In genomic region chr10:126986541-126986961, GRCm38 (mm10) we compare ENCODE assay signal across 7 mouse cellular contexts. TPM values are rescaled to one million over a fixed set of nuclear protein-coding genes. Genes with fewer than 3 reads are reported as not detected.
A peak's percentile ranks its signal among the peaks of the same experiment; 100 is the strongest.
DNase-seq lines count a peak whose midpoint lies in the region; ATAC-seq and TF ChIP-seq lines count a peak whose summit lies in the region.

No protein-coding gene starts in this region.

- peaks cover 67% of the 10 kb centered on the region for H3K4me1 ChIP-seq in heart, adult 2 months (ENCODE audit: control insufficient read depth, insufficient read depth, low read length)
- peaks cover 81% of the 10 kb centered on the region for H3K4me1 ChIP-seq in limb, embryonic 14.5 days (ENCODE audit: control insufficient read depth, insufficient read depth, low read length)
- H3K4me1 ChIP-seq in midbrain, embryonic 12.5 days: peaks cover 75% of the 10 kb centered on the region

- 5% methylated on average over 4 of the region's 4 CpGs for WGBS in heart, adult 2 months
- WGBS in limb, embryonic 14.5 days: 36% methylated on average over 4 of the region's 4 CpGs
- WGBS in midbrain, embryonic 12.5 days: 67% methylated on average over 4 of the region's 4 CpGs

- peak overlapping the region; percentile 40; the same call in 1 of the 2 replicates for H3K9ac ChIP-seq in heart, adult 2 months (ENCODE audit: low read depth, low read length)
- no peak overlapping the region for H3K9ac ChIP-seq in limb, embryonic 14.5 days (ENCODE audit: low read depth, low read length, severe bottlenecking)
- no peak overlapping the region; the same call in 1 of the 2 replicates for H3K9ac ChIP-seq in midbrain, embryonic 12.5 days (replicated peaks)

- H3K36me3 ChIP-seq in heart, adult 2 months (ENCODE audit: control insufficient read depth, insufficient read depth, low read length): peaks cover 10% of the 10 kb centered on the region; the same call in 1 of the 2 replicates
- peaks cover 19% of the 10 kb centered on the region for H3K36me3 ChIP-seq in limb, embryonic 14.5 days (ENCODE audit: control insufficient read depth, insufficient read depth, low read length)
- H3K36me3 ChIP-seq in midbrain, embryonic 12.5 days: 0 out of 2 replicates have a peak, but pooled peaks cover 5% of the 10 kb centered on the region

- intact Hi-C loops in heart, adult 2 months (cut with DNase I): loop anchor here (2.0 kb wide), 1 partner anchor 58 kb away; no protein-coding TSS in a partner anchor

- H3K27me3 ChIP-seq in heart, adult 2 months (ENCODE audit: control insufficient read depth, insufficient read depth, low read length): no peaks in the 10 kb centered on the region
- H3K27me3 ChIP-seq in limb, embryonic 14.5 days (ENCODE audit: control insufficient read depth, insufficient read depth, low read length): no peaks in the 10 kb centered on the region
- no peaks in the 10 kb centered on the region for H3K27me3 ChIP-seq in midbrain, embryonic 12.5 days

- DNase-seq in adrenal gland, postnatal 14 days: peak; percentile 91
- DNase-seq in heart, adult 2 months: peak; percentile 91 to 94
- DNase-seq in kidney, adult 8-10 months: peak; percentile 86 to 87
- peak; percentile 87 for DNase-seq in limb, embryonic 14.5 days (ENCODE audit: low spot score)
- peak; percentile 70 for DNase-seq in testis, postnatal 14 days (ENCODE audit: low spot score)

- peak overlapping the region; percentile 23 for H3K4me3 ChIP-seq in heart, adult 2 months
- H3K4me3 ChIP-seq in limb, embryonic 14.5 days (replicated peaks; ENCODE audit: low read length): no peak overlapping the region
- no peak overlapping the region for H3K4me3 ChIP-seq in midbrain, embryonic 12.5 days

- no peaks in the 10 kb centered on the region for H3K9me3 ChIP-seq in limb, embryonic 14.5 days (ENCODE audit: control insufficient read depth, low read length)
- no peaks in the 10 kb centered on the region for H3K9me3 ChIP-seq in midbrain, embryonic 12.5 days

- peak; percentile 43 for ATAC-seq in common myeloid progenitor, adult 5-6 weeks (replicated peaks; ENCODE audit: low read depth, poor library complexity, severe bottlenecking)
- peak; percentile 70 for ATAC-seq in limb, embryonic 14.5 days (ENCODE audit: low FRiP score, low read depth)
- no peak for ATAC-seq in midbrain, embryonic 12.5 days (ENCODE audit: low FRiP score, low read depth)

- H3K79me2 ChIP-seq in heart, adult 2 months (replicated peaks; ENCODE audit: control insufficient read depth, insufficient read depth, low read length): peaks cover 23% of the 10 kb centered on the region

- no peak for TF ChIP-seq POLR2A in heart, adult 2 months (IDR thresholded peaks at IDR 0.05; ENCODE audit: insufficient read depth, low read depth, low read length)
- no peak for TF ChIP-seq POLR2A in limb, embryonic 14.5 days (IDR thresholded peaks at IDR 0.05; ENCODE audit: borderline replicate concordance, extremely low read depth, insufficient read depth, insufficient read length)

- H3K4me2 ChIP-seq in limb, embryonic 14.5 days (replicated peaks; ENCODE audit: low read depth, low read length, severe bottlenecking): peak overlapping the region; percentile 28
- H3K4me2 ChIP-seq in midbrain, embryonic 12.5 days (replicated peaks): no peak overlapping the region

- H3K27ac ChIP-seq in heart, adult 2 months: peak overlapping the region; percentile 73
- H3K27ac ChIP-seq in limb, embryonic 14.5 days (replicated peaks; ENCODE audit: low read depth, low read length): peak overlapping the region; percentile 79
- peak overlapping the region; percentile 36; the same call in 1 of the 2 replicates for H3K27ac ChIP-seq in midbrain, embryonic 12.5 days (replicated peaks)

- TF ChIP-seq EP300 in heart, adult 2 months (IDR thresholded peaks at IDR 0.05; ENCODE audit: insufficient read depth, low read depth, low read length): peak; percentile 73; the same call in 1 of the 2 replicates

- TF ChIP-seq CTCF in heart, adult 2 months (IDR thresholded peaks at IDR 0.05): no peak

RNA-seq across cellular contexts. Expression of gene Ctdsp2, which starts 8.0 kb away (rescaled TPM):
- 115 and 144 TPM in 2 replicates for total RNA-seq in adrenal gland, postnatal 14 days (2021)
- 33.9 and 42.8 TPM in 2 replicates for total RNA-seq in common myeloid progenitor, adult 5-6 weeks (2017)
- 100 to 1,000 TPM in 1 of 2 experiments, 10 to 100 TPM in 1; 82.2 to 108 TPM for total RNA-seq in heart, adult 2 months (2021)
- 85.6 and 114 TPM in 2 replicates for polyA plus RNA-seq in heart, adult 2 months (2012; rRNA removed)
- polyA plus RNA-seq in limb, embryonic 14.5 days (2012; rRNA removed): 230 and 284 TPM in 2 replicates
- polyA plus RNA-seq in limb, embryonic 14.5 days (2014; fragmentation: Nextera tagmentation; extraction: Ambion mirVana): 143 and 153 TPM in 2 replicates
- 40.1 and 45.4 TPM in 2 replicates for polyA plus RNA-seq in midbrain, embryonic 12.5 days (2016; fragmentation: Nextera tagmentation; extraction: Ambion mirVana)

RNA-seq across cellular contexts. Expression of gene Avil, which starts 14.0 kb away (rescaled TPM):
- 0.74 and 2.5 TPM in 2 replicates for total RNA-seq in adrenal gland, postnatal 14 days (2021)
- total RNA-seq in common myeloid progenitor, adult 5-6 weeks (2017): not detected in 2 replicates
- total RNA-seq in heart, adult 2 months (2021): under 1 TPM; 0.34 to 0.48 TPM
- polyA plus RNA-seq in heart, adult 2 months (2012; rRNA removed): 0.26 and 0.29 TPM in 2 replicates
- polyA plus RNA-seq in limb, embryonic 14.5 days (2012; rRNA removed): 0.35 and 0.45 TPM in 2 replicates
- 0.22 and 0.28 TPM in 2 replicates for polyA plus RNA-seq in limb, embryonic 14.5 days (2014; fragmentation: Nextera tagmentation; extraction: Ambion mirVana)
- polyA plus RNA-seq in midbrain, embryonic 12.5 days (2016; fragmentation: Nextera tagmentation; extraction: Ambion mirVana): 3.1 and 3.4 TPM in 2 replicates

RNA-seq across cellular contexts. Expression of gene Tsfm, which starts 44.1 kb away (rescaled TPM):
- total RNA-seq in adrenal gland, postnatal 14 days (2021): 57.6 and 58.7 TPM in 2 replicates
- 40.2 and 42.3 TPM in 2 replicates for total RNA-seq in common myeloid progenitor, adult 5-6 weeks (2017)
- 10 to 100 TPM; 50.8 to 58.7 TPM for total RNA-seq in heart, adult 2 months (2021)
- 40.0 and 42.4 TPM in 2 replicates for polyA plus RNA-seq in heart, adult 2 months (2012; rRNA removed)
- 55.8 and 59.7 TPM in 2 replicates for polyA plus RNA-seq in limb, embryonic 14.5 days (2012; rRNA removed)
- 65.2 and 69.0 TPM in 2 replicates for polyA plus RNA-seq in limb, embryonic 14.5 days (2014; fragmentation: Nextera tagmentation; extraction: Ambion mirVana)
- polyA plus RNA-seq in midbrain, embryonic 12.5 days (2016; fragmentation: Nextera tagmentation; extraction: Ambion mirVana): 74.5 and 79.2 TPM in 2 replicates

RNA-seq across cellular contexts. Expression of gene Mettl1, which starts 54.7 kb away (rescaled TPM):
- 12.4 and 18.1 TPM in 2 replicates for total RNA-seq in adrenal gland, postnatal 14 days (2021)
- 27.4 and 28.0 TPM in 2 replicates for total RNA-seq in common myeloid progenitor, adult 5-6 weeks (2017)
- 1 to 10 TPM; 6.3 to 7.0 TPM for total RNA-seq in heart, adult 2 months (2021)
- 12.3 and 16.0 TPM in 2 replicates for polyA plus RNA-seq in heart, adult 2 months (2012; rRNA removed)
- polyA plus RNA-seq in limb, embryonic 14.5 days (2012; rRNA removed): 48.6 and 52.0 TPM in 2 replicates
- 59.1 and 71.3 TPM in 2 replicates for polyA plus RNA-seq in limb, embryonic 14.5 days (2014; fragmentation: Nextera tagmentation; extraction: Ambion mirVana)
- polyA plus RNA-seq in midbrain, embryonic 12.5 days (2016; fragmentation: Nextera tagmentation; extraction: Ambion mirVana): 33.1 and 33.6 TPM in 2 replicates

RNA-seq across cellular contexts. Expression of gene Eef1akmt3, which starts 54.8 kb away (rescaled TPM):
- total RNA-seq in adrenal gland, postnatal 14 days (2021): 0.15 and 0.23 TPM in 2 replicates
- total RNA-seq in common myeloid progenitor, adult 5-6 weeks (2017): not detected in 2 replicates
- not detected for total RNA-seq in heart, adult 2 months (2021)
- 0.06 TPM in 2 replicates for polyA plus RNA-seq in heart, adult 2 months (2012; rRNA removed)
- 3.4 and 3.8 TPM in 2 replicates for polyA plus RNA-seq in limb, embryonic 14.5 days (2012; rRNA removed)
- polyA plus RNA-seq in limb, embryonic 14.5 days (2014; fragmentation: Nextera tagmentation; extraction: Ambion mirVana): 0.87 and 1.3 TPM in 2 replicates
- 0.20 and 0.24 TPM in 2 replicates for polyA plus RNA-seq in midbrain, embryonic 12.5 days (2016; fragmentation: Nextera tagmentation; extraction: Ambion mirVana)
